Mouse (Mus musculus): ENCODE results near the gene Tbc1d10c. TPM values are rescaled to one million over a fixed set of nuclear protein-coding genes. Genes with fewer than 3 reads are reported as not detected.
A peak's percentile ranks its signal among the peaks of the same experiment; 100 is the strongest.

The Tbc1d10c gene
- polyA plus RNA-seq, 1 experiment, result 266 TPM

GRCm38 (mm10) chr19:4194021-4194724 lies 3.1 kb upstream of the Tbc1d10c start:
- H3K27ac ChIP-seq (ENCODE audit: insufficient read depth, low read length), result peak overlapping the region; percentile 8; the same call in 1 of the 2 replicates
- no peak overlapping the region for H3K4me3 ChIP-seq (ENCODE audit: extremely low read depth, insufficient read depth, insufficient read length)
- WGBS, result 84% methylated on average over 8 of the region's 8 CpGs
- TF ChIP-seq POLR2A (IDR thresholded peaks at IDR 0.05; ENCODE audit: low read depth, low read length) (no peak), CTCF (IDR thresholded peaks at IDR 0.05; ENCODE audit: extremely low read depth, insufficient read depth, insufficient read length, insufficient replicate concordance) (no peak)
- peaks cover 13% of the 10 kb centered on the region; the same call in 1 of the 2 replicates for H3K4me1 ChIP-seq (ENCODE audit: control insufficient read depth, insufficient read depth, insufficient read length)
- H3K27me3 ChIP-seq (ENCODE audit: control insufficient read depth, insufficient read depth, low read length), result no peaks in the 10 kb centered on the region
- peaks cover 42% of the 10 kb centered on the region for H3K36me3 ChIP-seq (ENCODE audit: control insufficient read depth, insufficient read depth, low read length)
- no peak for DNase-seq (ENCODE audit: low read depth in 1 of 2, low spot score in 2 of 2)

DNA sequence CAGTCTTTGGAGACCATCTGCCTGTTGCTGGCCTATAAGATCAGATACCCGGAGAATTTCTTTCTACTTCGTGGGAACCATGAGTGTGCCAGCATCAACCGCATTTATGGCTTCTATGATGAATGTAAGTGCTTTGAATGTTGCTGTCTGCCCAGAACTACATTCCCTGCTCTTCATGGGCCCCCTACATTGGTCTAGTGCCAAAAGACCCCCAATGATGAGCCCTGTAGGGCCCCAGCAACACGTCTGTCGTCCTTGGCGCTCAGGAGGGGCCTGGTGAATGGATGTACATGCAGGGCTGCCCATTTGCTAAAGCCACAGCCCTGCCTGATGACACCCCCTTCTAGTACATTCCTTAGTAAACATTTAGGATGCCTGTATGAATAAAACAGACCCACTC lies 2.0 kb upstream of the Tbc1d10c start:
- DNase-seq (ENCODE audit: low read depth in 1 of 2, low spot score in 2 of 2), result no peak
- 50% methylated on average over 6 of the region's 6 CpGs for WGBS
- Histone ChIP-seq H3K36me3 (ENCODE audit: control insufficient read depth, insufficient read depth, low read length) (peaks cover 48% of the 10 kb centered on the region), H3K4me3 (ENCODE audit: extremely low read depth, insufficient read depth, insufficient read length) (peak overlapping the region; percentile 89), H3K27ac (ENCODE audit: insufficient read depth, low read length) (peak overlapping the region; percentile 94), H3K4me1 (ENCODE audit: control insufficient read depth, insufficient read depth, insufficient read length) (peaks cover 21% of the 10 kb centered on the region; the same call in 1 of the 2 replicates), H3K27me3 (ENCODE audit: control insufficient read depth, insufficient read depth, low read length) (no peaks in the 10 kb centered on the region)
- no peak for TF ChIP-seq CTCF (IDR thresholded peaks at IDR 0.05; ENCODE audit: extremely low read depth, insufficient read depth, insufficient read length, insufficient replicate concordance)
- TF ChIP-seq POLR2A (IDR thresholded peaks at IDR 0.05; ENCODE audit: low read depth, low read length), result no peak

DNA sequence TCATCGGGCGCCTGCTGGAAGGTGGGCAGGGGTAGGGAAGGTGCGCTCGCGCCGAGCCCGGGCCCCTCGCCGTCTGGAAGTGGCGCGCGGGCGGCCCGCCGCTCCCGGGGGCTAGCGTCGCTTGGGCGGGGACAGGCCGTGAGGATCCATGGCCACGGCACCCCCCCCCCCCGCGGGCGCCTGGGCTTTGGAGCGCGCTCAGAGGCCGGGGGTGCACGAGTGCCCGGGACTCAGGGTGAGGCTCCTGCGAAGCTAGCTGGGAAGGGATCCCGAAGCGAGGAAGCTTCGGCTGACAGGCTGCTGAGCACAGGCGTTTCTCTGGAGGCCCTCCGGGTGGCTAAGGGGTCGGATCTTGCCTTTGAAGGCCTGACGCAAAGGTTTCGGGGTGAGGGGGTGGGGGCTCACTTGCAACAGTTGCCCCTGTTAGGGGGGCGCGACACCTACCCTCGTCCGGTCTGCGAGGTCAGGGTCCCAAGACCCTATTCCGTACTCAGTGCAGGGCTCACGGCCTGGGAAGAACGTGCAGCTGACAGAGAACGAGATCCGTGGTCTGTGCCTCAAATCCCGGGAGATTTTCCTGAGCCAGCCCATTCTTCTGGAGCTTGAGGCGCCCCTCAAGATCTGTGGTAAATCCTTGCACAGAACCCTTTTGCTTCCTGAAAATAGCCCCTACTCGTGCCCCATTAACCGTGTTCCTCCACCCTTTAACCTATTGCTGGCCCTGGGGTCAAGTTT lies 1.3 kb upstream of the Tbc1d10c start:
- WGBS, result 1% methylated on average over 50 of the region's 52 CpGs
- peaks cover 53% of the 10 kb centered on the region for H3K36me3 ChIP-seq (ENCODE audit: control insufficient read depth, insufficient read depth, low read length)
- peak overlapping the region; percentile 89 for H3K4me3 ChIP-seq (ENCODE audit: extremely low read depth, insufficient read depth, insufficient read length)
- peak overlapping the region; percentile 94 for H3K27ac ChIP-seq (ENCODE audit: insufficient read depth, low read length)
- H3K4me1 ChIP-seq (ENCODE audit: control insufficient read depth, insufficient read depth, insufficient read length), result peaks cover 28% of the 10 kb centered on the region; the same call in 1 of the 2 replicates
- TF ChIP-seq CTCF (IDR thresholded peaks at IDR 0.05; ENCODE audit: extremely low read depth, insufficient read depth, insufficient read length, insufficient replicate concordance), result no peak
- no peak for TF ChIP-seq POLR2A (IDR thresholded peaks at IDR 0.05; ENCODE audit: low read depth, low read length)
- DNase-seq (ENCODE audit: low read depth in 1 of 2, low spot score in 2 of 2), result no peak
- no peaks in the 10 kb centered on the region for H3K27me3 ChIP-seq (ENCODE audit: control insufficient read depth, insufficient read depth, low read length)

GRCm38 (mm10) chr19:4191528-4192250 lies 605 bp upstream of the Tbc1d10c start, which contains the start of gene Ppp1ca:
Ppp1ca (plus strand) TSS chr19:4192065.
- peak; percentile 68; the same call in 1 of the 2 replicates for TF ChIP-seq CTCF (IDR thresholded peaks at IDR 0.05; ENCODE audit: extremely low read depth, insufficient read depth, insufficient read length, insufficient replicate concordance)
- TF ChIP-seq POLR2A (IDR thresholded peaks at IDR 0.05; ENCODE audit: low read depth, low read length), result peak; percentile 92

DNA sequence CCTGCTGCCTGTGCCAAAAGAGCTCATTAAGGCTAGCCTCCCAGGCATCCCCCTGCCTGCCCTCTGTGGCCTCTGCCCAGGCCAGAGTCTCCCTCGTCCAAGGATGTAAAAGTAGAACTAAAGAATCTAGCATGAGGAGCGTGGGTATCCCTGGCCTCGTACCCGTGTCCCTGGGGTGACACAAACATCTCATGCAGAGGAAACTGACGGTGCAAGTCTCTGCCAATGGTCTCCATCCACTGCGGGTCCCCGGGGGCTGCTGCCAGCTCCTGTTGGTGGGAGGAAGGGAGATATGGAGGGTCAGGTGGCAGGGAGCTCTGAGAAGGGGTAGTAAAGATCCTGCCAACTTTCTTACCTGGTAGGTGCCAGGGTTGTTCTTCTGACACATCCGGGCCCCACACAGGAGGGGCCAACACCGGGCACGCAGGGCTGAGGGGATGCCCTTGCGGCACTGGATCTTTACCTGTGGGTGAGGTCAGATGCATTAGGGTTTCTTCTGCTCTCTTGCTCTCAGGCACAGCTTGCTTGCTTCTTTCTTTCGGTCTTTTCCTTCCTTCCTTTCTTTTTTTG lies 1.9 kb downstream of the Tbc1d10c start:
- peak overlapping the region; percentile 56 for H3K4me3 ChIP-seq (ENCODE audit: extremely low read depth, insufficient read depth, insufficient read length)
- peak overlapping the region; percentile 98 for H3K27ac ChIP-seq (ENCODE audit: insufficient read depth, low read length)
- no peaks in the 10 kb centered on the region for H3K27me3 ChIP-seq (ENCODE audit: control insufficient read depth, insufficient read depth, low read length)
- no peak for DNase-seq (ENCODE audit: low read depth in 1 of 2, low spot score in 2 of 2)
- H3K4me1 ChIP-seq (ENCODE audit: control insufficient read depth, insufficient read depth, insufficient read length), result peaks cover 52% of the 10 kb centered on the region
- no peak for TF ChIP-seq POLR2A (IDR thresholded peaks at IDR 0.05; ENCODE audit: low read depth, low read length)
- no peak for TF ChIP-seq CTCF (IDR thresholded peaks at IDR 0.05; ENCODE audit: extremely low read depth, insufficient read depth, insufficient read length, insufficient replicate concordance)
- H3K36me3 ChIP-seq (ENCODE audit: control insufficient read depth, insufficient read depth, low read length), result peaks cover 42% of the 10 kb centered on the region
- WGBS, result 16% methylated on average over 12 of the region's 12 CpGs

More at GRCm38 (mm10) chr19:4191528-4192250, 605 bp upstream of the Tbc1d10c start, which contains the start of gene Ppp1ca:
- 1% methylated on average over 39 of the region's 47 CpGs for WGBS
- Histone ChIP-seq H3K4me3 (ENCODE audit: extremely low read depth, insufficient read depth, insufficient read length) (peak within 1 kb of the TSS; percentile 89), H3K27me3 (ENCODE audit: control insufficient read depth, insufficient read depth, low read length) (no peaks in the 10 kb centered on the region), H3K36me3 (ENCODE audit: control insufficient read depth, insufficient read depth, low read length) (peaks cover 54% of the 10 kb centered on the region), H3K4me1 (ENCODE audit: control insufficient read depth, insufficient read depth, insufficient read length) (peaks cover 34% of the 10 kb centered on the region; the same call in 1 of the 2 replicates), H3K27ac (ENCODE audit: insufficient read depth, low read length) (peak within 1 kb of the TSS; percentile 94)
- DNase-seq (ENCODE audit: low read depth in 1 of 2, low spot score in 2 of 2), result peak; percentile 91 to 98

- H3K36me3 ChIP-seq (ENCODE audit: control insufficient read depth, insufficient read depth, low read length), result peaks cover 45% of the 10 kb centered on the region
- H3K4me1 ChIP-seq (ENCODE audit: control insufficient read depth, insufficient read depth, insufficient read length), result peaks cover 55% of the 10 kb centered on the region
- 12% methylated on average over 3 of the region's 3 CpGs for WGBS
- DNase-seq (ENCODE audit: low read depth in 1 of 2, low spot score in 2 of 2), result no peak
- peak overlapping the region; percentile 94 for H3K27ac ChIP-seq (ENCODE audit: insufficient read depth, low read length)
- no peaks in the 10 kb centered on the region for H3K27me3 ChIP-seq (ENCODE audit: control insufficient read depth, insufficient read depth, low read length)
- H3K4me3 ChIP-seq (ENCODE audit: extremely low read depth, insufficient read depth, insufficient read length), result peak overlapping the region; percentile 43; the same call in 1 of the 2 replicates
- TF ChIP-seq POLR2A (IDR thresholded peaks at IDR 0.05; ENCODE audit: low read depth, low read length) (no peak), CTCF (IDR thresholded peaks at IDR 0.05; ENCODE audit: extremely low read depth, insufficient read depth, insufficient read length, insufficient replicate concordance) (no peak)
These were observed 3.8 kb downstream of the Tbc1d10c start for GRCm38 (mm10) chr19:4187303-4187702.
